Mouse (Mus musculus) mouse embryonic stem cell (cell line): ENCODE results near the gene Esr1.

Source experiments
- in situ Hi-C, 2 experiments: fragments of 300-500 bp; cut with MboI; formaldehyde crosslinking; loops; 1 replicate in 1 of 2; 3 replicates in 1 of 2; pipeline ENCODE4 v1.14.3; 2019 to 2020; ENCODE audit warnings: low sequenced_read_pairs in 2 of 2, low pct_unique_long_range_greater_than_20kb in 1 of 2, mixed read lengths in 1 of 2; ENCODE audit not compliant: unreplicated experiment in 1 of 2

The Esr1 gene

DNA sequence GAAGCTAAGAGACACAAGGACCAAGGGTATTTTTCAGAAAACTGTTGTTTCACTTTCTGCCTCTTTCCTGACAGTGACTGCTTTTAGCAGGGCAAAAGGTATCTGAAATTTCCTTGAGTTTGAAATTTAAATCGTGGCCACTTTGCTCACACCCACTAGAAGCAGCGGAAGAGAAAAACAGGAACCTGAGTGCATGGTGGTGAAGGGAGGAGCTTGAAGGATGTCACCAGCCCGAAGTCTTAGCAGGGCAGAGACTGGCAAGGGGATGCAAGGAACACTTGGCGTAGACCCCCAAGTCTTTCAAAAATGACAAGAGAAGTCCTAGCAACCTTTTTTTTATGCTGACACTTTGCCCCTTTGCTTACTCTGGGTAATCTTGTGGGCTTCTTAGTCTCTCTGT is 299.1 kb downstream of the Esr1 start:
- in situ Hi-C loops = no loop called here

DNA sequence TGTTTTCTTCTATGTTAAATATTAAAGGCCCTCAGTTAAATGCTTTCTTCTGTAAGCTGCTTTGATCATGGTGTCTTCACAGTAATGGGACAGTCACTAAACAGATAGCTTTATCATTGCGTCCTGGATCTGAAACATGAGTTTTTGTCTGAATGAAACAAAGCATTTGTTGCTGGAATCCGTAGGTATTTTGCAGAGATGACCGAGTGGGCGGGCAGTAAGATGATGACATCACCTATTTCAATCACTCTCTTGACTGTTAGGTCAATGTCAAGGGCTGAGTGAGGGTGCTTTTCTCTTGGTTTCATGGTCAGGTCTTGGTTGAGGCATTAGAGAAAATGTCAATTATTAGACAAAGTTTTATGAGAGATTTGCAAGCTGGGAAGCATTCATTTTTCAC is 307.7 kb downstream of the Esr1 start:
- in situ Hi-C loops = no loop called here

DNA sequence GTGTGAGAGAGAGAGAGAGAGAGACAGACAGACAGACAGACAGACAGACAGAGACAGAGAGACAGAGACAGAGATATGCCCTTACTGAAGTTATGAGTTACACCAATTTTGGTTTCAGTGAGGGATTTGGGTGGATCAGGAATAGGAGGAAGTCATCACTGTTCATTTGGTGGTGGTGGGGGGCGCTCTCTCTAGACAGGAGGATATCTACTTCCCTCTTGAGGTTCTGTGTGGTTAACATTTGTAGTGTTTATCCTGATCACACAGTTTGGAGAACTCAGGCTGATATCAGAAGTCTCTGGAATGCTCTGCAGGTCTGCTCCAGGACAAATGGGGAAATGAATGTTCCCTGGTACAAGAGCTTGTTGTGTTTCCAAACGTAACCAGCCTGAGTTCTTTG is 312.2 kb downstream of the Esr1 start:
- in situ Hi-C loops = no loop called here

DNA sequence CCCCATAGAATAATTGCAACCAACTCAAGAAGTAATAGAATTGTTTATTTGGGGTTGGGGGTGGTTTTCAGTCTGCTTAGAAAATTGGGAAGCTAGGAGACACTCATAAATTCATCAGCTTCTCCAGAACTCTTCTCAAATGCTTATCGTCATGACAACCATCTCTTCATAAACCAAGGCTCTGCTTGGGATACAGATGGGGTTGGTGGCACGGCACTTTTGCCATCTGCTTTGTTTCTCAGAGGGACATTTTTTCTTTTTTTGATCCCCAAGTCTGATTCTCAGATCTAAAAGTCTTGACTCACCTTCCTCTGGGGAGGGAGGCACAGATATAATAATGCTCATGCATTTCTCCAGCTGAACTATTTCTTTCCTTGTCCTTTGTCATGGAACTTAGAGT is 313.0 kb downstream of the Esr1 start:
- in situ Hi-C loops = no loop called here

DNA sequence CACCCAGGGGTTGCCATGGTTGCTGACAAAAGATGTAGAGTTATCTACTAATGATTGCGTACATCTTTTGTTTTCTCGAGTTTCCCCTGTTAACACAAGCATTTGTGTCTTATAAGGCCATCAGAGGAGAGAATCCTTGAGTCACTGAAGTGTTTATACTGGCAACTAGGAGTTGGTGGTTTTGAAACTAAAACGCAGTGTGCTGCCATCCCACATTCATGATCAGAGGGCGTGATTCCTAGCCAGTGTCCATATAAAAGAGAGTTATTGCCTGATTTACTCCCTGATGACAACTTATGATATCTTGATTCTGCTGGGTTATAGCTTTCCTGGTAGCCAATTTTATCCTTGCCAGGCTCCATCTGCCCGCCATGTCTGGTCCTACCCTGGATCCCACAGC is 331.8 kb downstream of the Esr1 start:
- in situ Hi-C loops = no loop called here

DNA sequence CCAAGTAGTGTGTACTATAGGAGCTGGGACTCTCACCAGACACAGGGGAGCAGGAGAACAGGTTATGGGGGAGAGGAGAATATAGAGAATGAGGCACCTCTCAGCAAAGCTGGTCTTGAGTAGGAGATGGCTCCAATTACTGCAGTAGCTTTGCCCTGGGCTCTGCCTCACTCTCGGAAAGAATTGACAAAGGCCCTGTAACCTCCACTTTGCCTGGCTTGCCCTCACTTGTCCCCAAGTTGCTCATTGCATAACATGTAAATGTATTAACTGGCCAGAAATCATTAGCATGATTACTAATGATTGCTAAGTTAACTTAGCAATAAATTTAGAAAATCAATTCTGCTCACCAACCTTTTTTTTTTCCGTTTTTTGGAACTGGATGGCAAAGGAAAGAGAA is 333.3 kb downstream of the Esr1 start:
- in situ Hi-C loops = no loop called here

DNA sequence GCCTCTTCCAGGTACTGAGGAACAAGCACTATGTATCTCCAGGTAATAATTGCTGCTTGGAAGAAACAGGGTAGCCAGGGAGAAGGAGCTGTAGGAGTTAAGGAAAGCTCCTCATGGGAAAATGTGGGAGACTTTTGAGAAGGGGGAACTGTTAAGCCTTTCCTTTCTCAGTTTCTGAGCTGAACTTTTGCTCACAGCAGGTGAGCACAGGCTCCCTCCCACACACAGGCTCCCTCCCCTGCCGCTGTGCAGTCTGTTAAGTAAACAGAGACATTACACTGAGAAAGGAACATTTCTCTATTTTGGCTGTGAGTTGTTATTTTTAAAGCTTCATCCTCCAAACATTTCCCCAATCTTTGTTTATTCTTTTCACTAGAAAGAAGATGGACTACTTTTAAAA is 354.4 kb downstream of the Esr1 start:
- in situ Hi-C loops = no loop called here

DNA sequence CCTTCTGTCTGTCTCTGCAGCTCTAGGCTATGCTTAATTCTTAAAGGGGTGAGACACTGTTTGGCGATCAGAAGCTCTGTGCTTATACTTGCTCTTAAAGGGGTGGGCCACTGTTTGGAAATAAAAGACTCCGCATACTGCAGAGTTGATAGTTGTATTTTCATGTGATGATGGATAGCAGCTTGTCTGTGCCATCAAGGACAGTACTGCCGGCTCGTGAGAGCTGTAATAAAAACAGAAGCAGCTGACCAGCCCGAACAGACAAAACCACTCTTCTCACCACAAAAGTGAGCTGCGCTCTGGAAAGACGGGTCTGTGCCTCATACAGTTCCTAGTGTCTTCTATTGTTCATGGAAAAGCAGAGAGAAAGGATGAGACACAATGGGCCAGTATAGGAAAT is 359.8 kb downstream of the Esr1 start:
- in situ Hi-C loops = no loop called here

DNA sequence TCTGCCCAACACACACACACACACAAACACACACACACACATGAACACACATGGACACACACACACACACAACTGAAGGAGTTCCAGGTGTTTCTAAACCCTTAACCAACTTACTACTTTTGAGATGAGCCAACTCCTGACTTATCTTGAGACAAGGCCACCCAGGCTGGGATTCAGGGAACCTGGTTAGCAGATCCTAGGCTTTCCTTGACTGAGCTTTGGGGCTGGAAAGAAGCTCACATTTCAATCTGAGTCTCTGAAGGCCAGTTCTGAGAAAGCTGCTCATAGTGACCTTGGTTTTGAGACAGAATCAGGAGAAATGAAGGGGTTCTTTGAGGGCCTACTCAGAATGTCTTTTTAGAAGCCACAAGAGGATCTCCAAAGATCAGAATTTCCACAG is 360.2 kb downstream of the Esr1 start:
- in situ Hi-C loops = no loop called here

DNA sequence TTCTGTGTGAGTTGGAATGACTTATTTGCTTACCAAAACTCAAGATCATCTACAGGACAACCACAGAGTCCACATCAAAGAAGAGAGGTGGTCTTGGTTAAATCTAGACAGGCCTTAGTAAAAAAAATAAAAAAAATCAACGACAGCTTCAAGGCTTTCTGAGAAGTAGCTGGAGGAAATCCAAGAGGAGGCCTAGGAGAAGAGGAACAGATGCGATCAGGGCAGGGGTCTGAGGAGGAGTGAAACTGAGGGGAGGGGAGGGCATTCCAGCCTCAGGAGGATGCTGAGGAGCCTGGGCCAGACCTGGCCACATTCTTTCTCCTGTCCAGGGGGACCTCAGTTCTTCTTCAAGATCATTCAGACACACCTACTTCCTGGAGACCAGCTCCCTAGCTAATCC is 360.6 kb downstream of the Esr1 start:
- in situ Hi-C loops = no loop called here

DNA sequence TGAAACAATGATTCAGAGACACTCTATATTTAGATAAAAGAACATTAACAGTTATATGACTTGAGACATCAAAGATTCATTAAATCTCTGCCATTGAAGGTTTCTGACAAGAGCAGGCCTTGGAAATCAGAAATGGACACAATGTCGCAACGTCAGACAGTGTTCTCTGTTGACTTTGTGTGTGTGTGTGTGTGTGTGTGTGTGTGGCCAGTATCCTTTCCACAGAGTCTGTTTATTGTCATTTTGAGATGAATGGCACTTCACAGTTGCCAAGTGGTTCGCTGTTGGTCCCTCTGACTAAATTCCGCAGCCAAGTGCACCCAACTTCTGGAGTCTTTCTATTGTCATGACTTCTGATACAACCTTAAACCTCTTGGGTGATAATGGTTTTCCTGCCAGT is 362.9 kb downstream of the Esr1 start:
- in situ Hi-C loops = no loop called here

DNA sequence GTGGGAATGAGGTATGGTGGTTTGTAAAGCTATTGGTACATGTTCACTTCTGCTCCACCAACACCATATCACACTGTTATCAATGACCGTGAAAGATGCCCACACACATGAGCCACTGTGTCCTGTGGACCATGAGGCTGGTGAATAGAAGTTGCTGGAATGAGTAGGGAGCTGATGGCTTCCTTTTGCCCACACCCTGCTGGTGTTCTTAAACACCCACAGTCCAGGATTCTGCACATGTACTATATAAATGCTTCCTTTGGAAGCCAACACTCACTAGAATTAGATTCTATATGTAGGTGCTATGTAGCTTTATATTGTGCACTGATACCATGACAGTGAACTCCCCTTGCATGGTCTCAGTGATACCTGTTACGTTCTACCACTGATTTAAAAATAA is 365.2 kb downstream of the Esr1 start:
- in situ Hi-C loops = no loop called here

DNA sequence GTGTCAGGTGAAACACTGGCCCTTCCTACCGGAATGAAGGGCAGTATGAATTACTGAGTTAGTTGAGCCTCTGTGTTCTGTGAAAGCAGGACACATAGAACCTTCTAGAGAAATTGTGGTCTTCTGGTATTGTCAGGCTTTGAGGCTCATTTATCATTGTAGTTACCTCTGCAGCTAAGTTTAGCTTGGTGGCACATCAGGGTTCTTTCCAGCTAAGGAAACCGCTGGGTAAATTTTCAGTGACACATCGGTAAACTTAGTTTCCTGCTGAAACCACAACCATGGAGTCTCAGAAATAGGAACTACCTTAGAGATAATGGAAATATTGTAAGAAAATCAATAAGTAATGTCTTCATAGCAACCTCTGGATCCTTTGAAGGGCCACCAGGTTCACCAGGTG is 366.0 kb downstream of the Esr1 start:
- in situ Hi-C loops = no loop called here

DNA sequence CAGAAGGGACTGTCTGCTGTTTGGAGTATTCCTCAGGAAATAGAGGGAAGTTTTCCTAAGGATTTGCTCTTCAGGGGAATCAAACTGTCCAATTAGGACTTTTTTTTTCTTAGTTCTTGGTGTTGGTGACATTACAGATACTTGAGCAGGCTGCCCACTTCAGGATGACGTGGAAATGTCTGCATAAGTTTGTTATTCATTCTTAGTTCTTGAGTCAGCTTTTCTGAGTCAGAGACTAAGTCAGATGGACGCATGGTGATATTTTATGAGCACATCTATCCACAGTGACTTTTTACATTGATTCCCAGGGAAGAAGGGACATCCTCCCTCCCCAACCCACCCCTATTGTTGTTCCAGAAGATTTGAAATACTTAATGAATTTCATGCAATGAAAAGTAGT is 372.5 kb downstream of the Esr1 start:
- in situ Hi-C loops = no loop called here

DNA sequence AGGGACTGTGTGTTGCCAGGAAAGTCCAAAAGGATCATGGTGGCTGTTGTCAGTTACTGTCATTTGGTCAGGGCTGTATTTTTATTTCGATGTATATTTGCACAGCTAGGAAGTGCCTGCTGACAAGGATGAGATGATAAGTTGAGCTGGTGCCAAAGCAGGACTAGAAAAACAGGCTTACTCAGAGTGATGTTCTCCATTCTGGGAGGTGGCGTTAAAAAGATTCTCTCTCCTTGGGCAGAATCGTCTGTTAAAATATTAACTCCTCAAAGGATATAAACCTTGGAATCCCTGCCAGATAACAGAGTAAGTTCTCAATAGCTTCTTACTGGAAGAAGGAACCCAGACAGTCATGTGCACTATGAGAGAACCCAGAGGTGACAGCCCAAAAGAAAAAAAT is 382.4 kb downstream of the Esr1 start:
- in situ Hi-C loops = no loop called here

DNA sequence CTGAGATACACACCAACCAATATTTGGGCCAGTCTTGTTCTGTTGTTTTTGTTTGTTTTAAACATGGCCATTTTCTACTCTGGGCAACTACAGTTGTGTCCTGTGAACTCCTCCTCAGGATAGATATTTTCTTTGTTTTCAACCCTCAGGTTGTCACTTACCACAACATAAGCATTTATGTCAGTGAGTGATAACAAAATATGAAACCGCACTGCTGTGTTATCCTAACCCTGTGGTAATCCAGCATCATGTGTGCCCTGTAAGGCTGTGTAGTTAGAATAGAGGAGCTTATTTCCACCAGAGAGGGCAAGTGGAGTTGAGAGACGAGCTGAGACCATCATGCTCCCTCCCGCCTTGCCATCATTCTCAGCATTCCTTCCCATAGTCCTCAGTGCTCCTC is 385.2 kb downstream of the Esr1 start:
- in situ Hi-C loops = no loop called here

DNA sequence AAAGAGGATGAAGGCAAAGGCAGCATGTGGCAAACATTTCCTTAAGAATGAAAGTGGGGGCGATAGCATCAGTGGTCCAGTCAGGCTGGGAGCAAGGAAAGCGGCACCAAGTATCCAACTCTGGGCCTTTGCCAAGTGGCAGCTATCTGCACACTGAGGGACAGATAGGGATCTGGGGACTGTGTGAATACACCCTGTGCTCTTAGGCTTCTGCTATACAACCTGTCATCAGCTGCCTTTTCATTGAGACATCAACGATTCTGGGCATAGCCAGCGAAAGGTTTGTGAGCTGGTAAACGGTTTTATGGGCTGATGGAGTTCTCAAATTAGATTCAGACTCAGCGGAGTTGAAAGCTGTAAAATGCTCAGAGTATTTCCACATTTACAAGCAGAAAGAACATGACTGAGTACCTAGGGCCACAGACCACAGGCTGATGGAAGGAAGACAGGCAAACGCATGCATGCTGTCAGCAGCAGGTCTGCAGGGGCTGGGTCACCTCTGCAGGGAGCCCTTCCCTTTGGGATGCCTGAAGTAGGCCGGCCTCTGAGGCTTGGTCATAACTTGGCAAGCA is 397.5 kb downstream of the Esr1 start:
- in situ Hi-C loops = no loop called here

DNA sequence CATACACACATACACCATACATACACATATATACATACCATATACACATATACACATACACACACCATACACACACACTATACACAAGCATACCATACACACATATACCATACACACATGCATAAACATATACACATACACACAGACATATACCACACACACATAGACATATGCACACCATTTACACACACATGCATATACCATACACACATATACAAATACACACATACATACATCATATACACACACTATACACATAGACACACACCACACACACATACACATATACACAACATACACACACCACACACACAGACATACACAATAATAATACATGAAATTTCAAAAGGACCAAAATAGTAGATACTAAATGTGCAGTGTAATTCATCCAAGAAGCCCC is 400.6 kb downstream of the Esr1 start:
- in situ Hi-C loops = no loop called here

DNA sequence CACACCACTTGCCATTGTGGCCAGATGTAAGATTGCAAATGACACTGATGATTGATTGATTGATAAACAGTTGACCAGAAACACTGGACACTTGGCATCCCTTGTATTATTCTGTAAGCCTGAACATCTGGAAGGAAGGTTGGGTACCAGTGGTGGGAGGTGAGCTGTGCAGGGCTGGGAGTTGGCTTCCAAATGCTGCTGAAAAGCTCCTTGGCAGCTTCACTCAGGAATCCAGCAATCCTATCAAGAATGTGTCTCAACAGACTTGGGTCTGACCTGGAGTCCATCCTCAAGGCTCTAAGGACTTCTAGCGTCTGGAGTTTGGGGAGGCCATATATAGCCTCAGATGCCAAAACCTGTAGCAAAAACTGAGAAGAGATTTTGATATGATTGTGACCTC is 403.6 kb downstream of the Esr1 start:
- in situ Hi-C loops = no loop called here

DNA sequence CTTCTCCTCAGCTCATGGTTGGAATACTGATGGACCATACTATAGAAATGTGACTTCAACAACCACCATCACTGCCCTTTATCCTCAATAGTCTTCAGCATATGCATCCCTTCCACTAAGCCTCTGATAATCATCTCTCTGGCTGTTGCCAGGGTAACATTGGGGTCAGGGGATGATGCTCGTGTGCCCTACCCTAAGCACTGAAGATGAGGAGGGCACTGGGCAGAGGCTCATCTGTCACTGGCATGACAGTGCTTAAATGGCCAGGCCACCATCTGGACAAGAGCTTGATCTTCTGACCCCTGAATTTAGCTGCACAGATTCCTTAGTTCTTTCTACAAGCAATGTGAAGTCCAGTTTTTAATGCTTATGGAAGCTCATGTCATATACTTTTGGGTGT is 405.8 kb downstream of the Esr1 start:
- in situ Hi-C loops = no loop called here

DNA sequence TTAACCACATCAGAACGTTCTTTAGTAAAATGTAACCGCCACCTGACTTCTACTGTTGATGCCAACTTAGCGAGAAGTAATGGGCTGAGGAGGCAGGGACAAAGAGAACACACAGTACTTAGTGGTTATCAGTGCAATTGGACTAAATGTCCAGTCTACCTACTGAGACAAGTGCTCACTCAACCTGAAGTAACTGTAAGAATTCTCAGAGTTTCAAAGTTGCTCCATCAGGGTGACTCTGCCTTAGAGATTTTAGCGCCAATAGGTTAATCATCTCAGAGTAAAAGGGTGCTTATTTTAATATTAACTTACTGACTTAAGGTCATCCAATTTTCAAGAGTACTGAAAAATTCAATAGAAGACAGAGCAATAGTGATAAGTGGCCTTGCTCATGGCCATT is 414.5 kb downstream of the Esr1 start:
- in situ Hi-C loops = no loop called here
